Mouse (Mus musculus): Measurements from ENCODE around the gene Rab7b. TPM values are rescaled to one million over a fixed set of nuclear protein-coding genes. Genes with fewer than 3 reads are reported as not detected.

The Rab7b gene
- polyA plus RNA-seq, 1 experiment = 4.8 TPM

DNA sequence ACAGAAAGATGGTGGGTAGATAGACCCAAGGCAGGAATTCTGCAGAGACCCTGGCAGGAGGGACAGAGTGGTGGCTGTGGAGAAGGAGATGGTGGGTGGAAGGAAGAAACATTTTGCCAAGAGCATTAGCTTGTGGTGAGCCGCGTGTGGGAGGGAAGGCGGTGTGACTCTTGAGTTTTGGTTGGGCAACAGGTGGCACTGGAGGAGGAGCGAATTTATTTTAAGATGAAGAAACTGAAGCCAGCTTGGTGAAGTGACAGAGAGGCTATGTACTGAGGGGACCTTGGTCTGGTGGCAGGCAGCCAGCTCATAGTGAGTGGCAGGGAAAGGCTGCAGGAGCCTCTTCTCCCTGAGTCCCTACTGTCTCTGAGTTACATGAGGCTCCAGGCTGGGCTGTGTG, 66.4 kb downstream of the Rab7b start:
- no peak for DNase-seq
- TF ChIP-seq CTCF (IDR thresholded peaks at IDR 0.05; ENCODE audit: borderline replicate concordance, insufficient read depth, low read depth, low read length) (no peak), POLR2A (IDR thresholded peaks at IDR 0.05; ENCODE audit: borderline replicate concordance, insufficient read depth, low read length) (no peak)
- Histone ChIP-seq H3K4me1 (ENCODE audit: control insufficient read depth, insufficient read depth, low read length) (peaks cover 22% of the 10 kb centered on the region), H3K27ac (ENCODE audit: insufficient read depth, low read length) (no peak overlapping the region), H3K4me3 (replicated peaks; ENCODE audit: insufficient read depth, low read depth, low read length) (no peak overlapping the region), H3K27me3 (ENCODE audit: control insufficient read depth, insufficient read depth, low read length) (no peaks in the 10 kb centered on the region)
- WGBS = 51% methylated on average over 4 of the region's 4 CpGs

DNA sequence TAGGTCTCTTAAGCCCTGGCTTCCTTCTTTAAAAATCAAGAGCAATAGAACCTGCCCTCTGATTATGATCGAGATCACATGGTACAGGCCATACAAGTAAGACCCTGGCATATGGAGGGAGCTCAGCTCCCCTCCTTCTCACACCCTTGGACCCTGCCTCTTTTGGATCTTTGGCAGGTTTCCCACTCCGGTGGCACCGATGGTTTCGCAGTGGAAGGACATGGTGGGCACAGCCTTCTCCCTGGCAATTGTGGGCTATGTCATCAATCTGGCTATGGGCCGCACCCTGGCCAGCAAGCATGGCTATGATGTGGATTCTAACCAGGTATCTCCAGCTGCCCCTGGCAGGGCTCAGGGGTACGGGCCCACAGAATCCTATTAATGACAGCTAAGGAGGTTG, 68.7 kb downstream of the Rab7b start:
- Histone ChIP-seq H3K4me3 (replicated peaks; ENCODE audit: insufficient read depth, low read depth, low read length) (no peak overlapping the region), H3K4me1 (ENCODE audit: control insufficient read depth, insufficient read depth, low read length) (peaks cover 7% of the 10 kb centered on the region), H3K27me3 (ENCODE audit: control insufficient read depth, insufficient read depth, low read length) (no peaks in the 10 kb centered on the region), H3K27ac (ENCODE audit: insufficient read depth, low read length) (no peak overlapping the region)
- no peak for DNase-seq
- 67% methylated on average over 6 of the region's 6 CpGs for WGBS
- no peak for TF ChIP-seq CTCF (IDR thresholded peaks at IDR 0.05; ENCODE audit: borderline replicate concordance, insufficient read depth, low read depth, low read length)

DNA sequence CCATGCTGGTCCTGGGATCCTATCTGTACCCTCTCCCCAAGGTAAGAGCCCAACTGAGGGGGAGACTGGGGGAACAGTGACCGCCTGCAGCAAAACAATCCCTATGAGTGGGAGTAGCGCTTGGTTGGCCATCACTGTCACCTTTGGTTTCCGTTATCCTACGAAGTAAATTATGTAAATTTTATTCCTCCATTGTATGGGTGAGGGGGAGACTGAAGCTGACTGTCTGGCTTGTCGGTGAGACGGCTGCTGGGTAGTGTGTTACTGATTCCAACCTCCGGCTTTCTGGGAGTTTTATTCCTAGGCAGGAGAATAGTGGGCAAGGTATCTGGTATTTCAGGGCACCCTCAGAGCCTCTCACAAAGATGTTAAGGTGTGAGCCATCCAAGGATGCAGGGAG, 70.3 kb downstream of the Rab7b start:
- no peak for TF ChIP-seq POLR2A (IDR thresholded peaks at IDR 0.05; ENCODE audit: borderline replicate concordance, insufficient read depth, low read length)
- TF ChIP-seq CTCF (IDR thresholded peaks at IDR 0.05; ENCODE audit: borderline replicate concordance, insufficient read depth, low read depth, low read length) = no peak
- WGBS = 77% methylated on average over 7 of the region's 7 CpGs
- Histone ChIP-seq H3K4me3 (replicated peaks; ENCODE audit: insufficient read depth, low read depth, low read length) (no peak overlapping the region), H3K27me3 (ENCODE audit: control insufficient read depth, insufficient read depth, low read length) (no peaks in the 10 kb centered on the region), H3K27ac (ENCODE audit: insufficient read depth, low read length) (no peak overlapping the region), H3K4me1 (ENCODE audit: control insufficient read depth, insufficient read depth, low read length) (no peaks in the 10 kb centered on the region; the same call in 1 of the 2 replicates)
- DNase-seq = no peak

DNA sequence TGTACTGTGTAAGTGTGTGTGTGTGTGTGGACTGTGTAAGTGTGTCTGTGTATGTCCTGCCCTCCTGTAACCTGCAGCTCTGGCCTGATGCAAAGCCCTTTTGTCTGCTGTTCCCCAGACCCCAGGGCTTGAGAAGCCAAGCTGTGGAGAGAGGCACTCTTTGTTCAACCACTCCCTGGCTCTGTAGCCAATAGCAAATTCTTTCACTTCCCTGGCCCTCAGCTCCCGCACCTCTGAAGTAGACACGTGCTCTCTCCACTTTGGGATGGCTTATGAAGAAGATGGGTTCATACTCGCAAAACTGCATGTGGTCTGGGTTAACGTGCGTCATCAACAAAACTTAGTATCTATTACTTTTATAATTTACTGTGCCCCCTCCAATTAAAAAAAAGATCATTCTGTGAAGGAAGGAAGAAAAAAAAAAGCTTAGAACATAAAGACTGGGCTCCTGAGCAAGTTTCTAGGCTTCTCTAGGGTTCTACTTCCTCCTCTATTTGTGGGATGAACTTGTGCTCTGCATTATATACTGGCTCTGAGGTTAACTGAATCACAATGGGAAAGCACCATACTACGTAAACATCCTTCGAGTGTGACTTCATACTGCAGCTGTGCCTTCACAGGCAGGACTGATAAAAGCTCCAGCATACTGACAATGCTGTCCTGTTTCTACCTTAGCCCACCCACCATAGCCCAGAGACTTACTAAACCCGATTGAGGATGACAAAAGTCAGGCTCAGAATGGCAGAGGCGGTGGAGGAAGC, 71.4 kb downstream of the Rab7b start:
- no peak for DNase-seq
- no peaks in the 10 kb centered on the region; the same call in 1 of the 2 replicates for H3K4me1 ChIP-seq (ENCODE audit: control insufficient read depth, insufficient read depth, low read length)
- WGBS = 73% methylated on average over 9 of the region's 9 CpGs
- no peak overlapping the region for H3K27ac ChIP-seq (ENCODE audit: insufficient read depth, low read length)
- H3K4me3 ChIP-seq (replicated peaks; ENCODE audit: insufficient read depth, low read depth, low read length) = no peak overlapping the region
- no peak for TF ChIP-seq CTCF (IDR thresholded peaks at IDR 0.05; ENCODE audit: borderline replicate concordance, insufficient read depth, low read depth, low read length)
- no peak for TF ChIP-seq POLR2A (IDR thresholded peaks at IDR 0.05; ENCODE audit: borderline replicate concordance, insufficient read depth, low read length)
- H3K27me3 ChIP-seq (ENCODE audit: control insufficient read depth, insufficient read depth, low read length) = no peaks in the 10 kb centered on the region

DNA sequence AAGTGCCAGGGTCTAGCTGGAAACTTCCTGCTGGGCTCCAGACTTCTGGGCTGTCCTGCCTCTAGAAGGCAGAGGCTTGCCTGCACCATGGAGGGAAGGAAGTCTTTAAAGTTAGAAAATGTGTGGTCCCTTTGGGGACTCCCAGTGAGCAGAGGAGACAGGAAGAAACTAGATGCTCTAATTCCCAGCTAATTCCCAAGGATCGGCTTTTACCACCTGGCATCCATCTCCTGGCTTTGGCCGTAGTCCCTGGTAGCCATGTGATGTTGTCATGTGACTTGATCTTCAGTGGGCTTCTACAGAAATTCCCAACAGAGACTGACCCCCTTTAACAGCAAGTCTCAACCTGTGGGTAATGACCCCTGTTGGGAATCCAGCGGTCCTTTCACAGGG, 71.9 kb downstream of the Rab7b start:
- DNase-seq = no peak
- Histone ChIP-seq H3K4me1 (ENCODE audit: control insufficient read depth, insufficient read depth, low read length) (no peaks in the 10 kb centered on the region), H3K27ac (ENCODE audit: insufficient read depth, low read length) (no peak overlapping the region), H3K27me3 (ENCODE audit: control insufficient read depth, insufficient read depth, low read length) (no peaks in the 10 kb centered on the region), H3K4me3 (replicated peaks; ENCODE audit: insufficient read depth, low read depth, low read length) (no peak overlapping the region)
- TF ChIP-seq CTCF (IDR thresholded peaks at IDR 0.05; ENCODE audit: borderline replicate concordance, insufficient read depth, low read depth, low read length) (no peak), POLR2A (IDR thresholded peaks at IDR 0.05; ENCODE audit: borderline replicate concordance, insufficient read depth, low read length) (no peak)
- 62% methylated on average over 3 of the region's 3 CpGs for WGBS

DNA sequence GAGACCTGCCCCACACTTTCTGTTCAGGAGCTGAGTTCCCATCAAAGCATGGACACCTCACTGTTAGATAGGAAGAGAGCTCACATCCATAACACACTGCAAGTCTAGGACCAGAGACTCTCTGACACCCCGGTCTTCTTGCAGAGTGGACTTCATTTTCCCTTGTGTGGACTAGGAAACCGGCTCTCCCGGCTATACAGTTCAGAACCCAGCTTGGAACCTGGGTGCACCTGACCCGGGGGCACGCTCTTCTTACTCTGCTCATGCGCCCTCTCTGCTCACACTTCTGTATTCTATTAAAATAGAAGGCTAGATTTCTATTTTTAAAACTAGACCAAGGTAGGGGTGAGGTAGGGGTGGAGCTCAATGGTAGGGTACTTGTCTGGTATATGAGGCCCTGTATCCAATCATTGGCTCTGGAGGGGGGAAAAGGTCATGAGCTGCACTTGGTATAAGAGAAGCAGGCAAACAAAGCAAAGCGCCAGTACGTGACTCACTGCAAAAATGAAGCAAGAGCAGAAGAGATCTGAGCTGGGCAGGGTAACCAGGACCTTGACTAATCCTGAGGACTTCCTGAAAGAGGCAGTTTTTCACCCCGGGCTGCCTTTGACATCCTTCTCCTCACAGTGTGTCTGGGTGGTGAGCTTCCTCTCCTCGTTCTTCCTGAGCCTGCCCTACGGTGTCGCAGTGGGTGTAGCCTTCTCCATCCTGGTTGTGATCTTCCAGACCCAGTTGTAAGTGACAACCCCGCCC, 72.8 kb downstream of the Rab7b start:
- DNase-seq = no peak
- Histone ChIP-seq H3K27ac (ENCODE audit: insufficient read depth, low read length) (no peak overlapping the region), H3K4me3 (replicated peaks; ENCODE audit: insufficient read depth, low read depth, low read length) (no peak overlapping the region), H3K27me3 (ENCODE audit: control insufficient read depth, insufficient read depth, low read length) (no peaks in the 10 kb centered on the region), H3K4me1 (ENCODE audit: control insufficient read depth, insufficient read depth, low read length) (no peaks in the 10 kb centered on the region)
- 92% methylated on average over 13 of the region's 13 CpGs for WGBS
- no peak for TF ChIP-seq CTCF (IDR thresholded peaks at IDR 0.05; ENCODE audit: borderline replicate concordance, insufficient read depth, low read depth, low read length)

DNA sequence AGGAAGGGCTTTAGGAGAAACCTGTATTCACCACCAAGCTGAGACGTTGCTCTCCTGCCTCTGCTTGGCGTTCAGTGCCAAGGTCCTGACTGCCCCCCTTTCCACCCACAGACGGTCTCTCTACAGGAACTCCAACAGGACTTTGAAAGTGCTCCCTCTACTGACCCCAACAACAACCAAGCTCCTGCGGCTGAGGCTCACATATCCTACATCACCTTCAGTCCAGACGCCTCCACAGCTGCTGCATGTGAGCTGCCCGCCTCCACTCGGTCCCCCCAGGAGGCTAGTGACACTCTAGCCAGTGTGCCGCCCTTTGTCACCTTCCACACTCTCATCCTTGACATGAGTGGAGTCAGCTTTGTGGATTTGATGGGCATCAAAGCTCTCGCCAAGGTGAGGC, 75.2 kb downstream of the Rab7b start:
- Histone ChIP-seq H3K27me3 (ENCODE audit: control insufficient read depth, insufficient read depth, low read length) (no peaks in the 10 kb centered on the region), H3K4me3 (replicated peaks; ENCODE audit: insufficient read depth, low read depth, low read length) (no peak overlapping the region), H3K4me1 (ENCODE audit: control insufficient read depth, insufficient read depth, low read length) (no peaks in the 10 kb centered on the region), H3K27ac (ENCODE audit: insufficient read depth, low read length) (no peak overlapping the region)
- 62% methylated on average over 9 of the region's 9 CpGs for WGBS
- DNase-seq = no peak
- TF ChIP-seq POLR2A (IDR thresholded peaks at IDR 0.05; ENCODE audit: borderline replicate concordance, insufficient read depth, low read length) (no peak), CTCF (IDR thresholded peaks at IDR 0.05; ENCODE audit: borderline replicate concordance, insufficient read depth, low read depth, low read length) (no peak)
